Mouse (Mus musculus) thymus, adult 2 months (tissue): Measurements from ENCODE around the gene Smad3.

ENCODE experiments used
- CTCF ChIP-seq: fragments of 200-500 bp; IDR thresholded peaks from 2 replicates; pipeline ENCODE4 v1.5.1; 2012; ENCODE audit warnings: mild to moderate bottlenecking, control low read depth, low read length, moderate library complexity, borderline replicate concordance; ENCODE audit not compliant: control insufficient read depth, poor library complexity, insufficient read depth; ENCODE audit errors: extremely low read depth
- POLR2A ChIP-seq: fragments of 200-500 bp; IDR thresholded peaks from 2 replicates; pipeline ENCODE4 v1.6.1; 2012; ENCODE audit warnings: mild to moderate bottlenecking, low read length, control low read depth, moderate library complexity; ENCODE audit not compliant: control insufficient read depth, poor library complexity, insufficient read depth; ENCODE audit errors: extremely low read depth

- TF ChIP-seq CTCF (no peak), POLR2A (no peak)
These were observed 2.4 kb upstream of the Smad3 start for GRCm38 (mm10) chr9:63759973-63760722.
